Mouse (Mus musculus) C2C12 (cell line): Measurements from ENCODE around the gene Car12.

Experiments
- CEBPB ChIP-seq: IDR thresholded peaks from one replicate; pipeline ENCODE4 v1.6.1; 2011; ENCODE audit warnings: low read depth, mild to moderate bottlenecking, control low read depth, moderate library complexity
- CTCF ChIP-seq: IDR thresholded peaks from one replicate; pipeline ENCODE4 v1.5.1; 2011; ENCODE audit not compliant: control insufficient read depth, insufficient read depth, insufficient read length
- MAX ChIP-seq: IDR thresholded peaks from one replicate; pipeline ENCODE4 v1.6.1; 2011; ENCODE audit warnings: mild to moderate bottlenecking, control low read depth
- MYOD1 ChIP-seq: IDR thresholded peaks from one replicate; pipeline ENCODE4 v1.6.1; 2011; ENCODE audit warnings: low read depth; ENCODE audit not compliant: control insufficient read depth, insufficient read length
- USF1 ChIP-seq: IDR thresholded peaks from one replicate; pipeline ENCODE4 v1.6.1; 2011; ENCODE audit warnings: low read depth, mild to moderate bottlenecking, control low read depth, moderate library complexity

GRCm38 (mm10) chr9:66760991-66761390 is 47.5 kb downstream of the Car12 start:
- no peak for TF ChIP-seq MYOD1
- no peak for TF ChIP-seq CTCF
- no peak for TF ChIP-seq CEBPB
- no peak for TF ChIP-seq USF1
- TF ChIP-seq MAX = no peak
